Mouse (Mus musculus) gastrocnemius, postnatal 14 days (tissue): Measurements from ENCODE around the gene Dhtkd1. TPM values are rescaled to one million over a fixed set of nuclear protein-coding genes. Genes with fewer than 3 reads are reported as not detected.

Experiments used
- DNase-seq: peaks from one replicate; pipeline ENCODE4 v3.0.0; 2021; ENCODE audit warnings: mixed read lengths
- intact Hi-C: fragments of 180-260 bp; cut with DNase I; formaldehyde crosslinking; loops from one replicate; pipeline ENCODE4 v1.15.1; 2025; ENCODE audit warnings: low total_unique reads
- total RNA-seq, 2 experiments: library from RNA; stranded (reverse); gene quantifications; 2 replicates each; pipeline ENCODE4 v1.2.3; 2021

Dhtkd1 gene
- total RNA-seq, 2 experiments from 2014 or later, result 1.4 to 2.3 TPM

GRCm38 (mm10) chr2:5851116-5851515 lies 91.5 kb downstream of the Dhtkd1 start:
- no peak for DNase-seq
- intact Hi-C loops, result no loop called here

Other genes with a start within 250 kb of the Dhtkd1 start
- gene Camk1d, start 228.3 kb downstream of the Dhtkd1 start, total RNA-seq, result 1 to 10 TPM; 1.7 to 2.3 TPM
- 1 to 10 TPM; 4.9 to 8.2 TPM for gene Nudt5, start 97.8 kb downstream of the Dhtkd1 start, total RNA-seq
- 10 to 100 TPM; 73.1 to 74.2 TPM for gene Cdc123, start 97.6 kb downstream of the Dhtkd1 start, total RNA-seq
- under 1 TPM in 1 of 2 experiments, not detected in 1; 0.40 TPM for gene Gm13199, start 79.9 kb downstream of the Dhtkd1 start, total RNA-seq
- gene Sec61a2, start 47.4 kb downstream of the Dhtkd1 start, total RNA-seq, result 10 to 100 TPM; 28.8 to 30.5 TPM
- gene Upf2, start 8.7 kb upstream of the Dhtkd1 start, total RNA-seq, result 10 to 100 TPM; 12.1 to 12.8 TPM
- 1 to 10 TPM; 2.9 to 3.7 TPM for gene Proser2, start 187.4 kb upstream of the Dhtkd1 start, total RNA-seq